Mouse (Mus musculus) heart, adult 11 months (tissue): Measurements from ENCODE around the gene Prdm15.
A peak's percentile ranks its signal among the peaks of the same experiment; 100 is the strongest.

ENCODE experiments used
- DNase-seq: peaks from one replicate; pipeline ENCODE4 v3.0.0; 2022

The Prdm15 gene

GRCm38 (mm10) chr16:97851741-97852319 lies at the start of gene Prdm15:
Gene Prdm15 (minus strand): TSS chr16:97851850.
- DNase-seq, result peak; percentile 99

- peak; percentile 99 for DNase-seq
Measured at GRCm38 (mm10) chr16:97897346-97898024, 45.8 kb upstream of the Prdm15 start.

- no peak for DNase-seq
Measured at GRCm38 (mm10) chr16:97887762-97888161, 36.1 kb upstream of the Prdm15 start.

GRCm38 (mm10) chr16:97883696-97884095 lies 32.0 kb upstream of the Prdm15 start:
- no peak for DNase-seq

GRCm38 (mm10) chr16:97882891-97883290 lies 31.2 kb upstream of the Prdm15 start:
- no peak for DNase-seq

DNA sequence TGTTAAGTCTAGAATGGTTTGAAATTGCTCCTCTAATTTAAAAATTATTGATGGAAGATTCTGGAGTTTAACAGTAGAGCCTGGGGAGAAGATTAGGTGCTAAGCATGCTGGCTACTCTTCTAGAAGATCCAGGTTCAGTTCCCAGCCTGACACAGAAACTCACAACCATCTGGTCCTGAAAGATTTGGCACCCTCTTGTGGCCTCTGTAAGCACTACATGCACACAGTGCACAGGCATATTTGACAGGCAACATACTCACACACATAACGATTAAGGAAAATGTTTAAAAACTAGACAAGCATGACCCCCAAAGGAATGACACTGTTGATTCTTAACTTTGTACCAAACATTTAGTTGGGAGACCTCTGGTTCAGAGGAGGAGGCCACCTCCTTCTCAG lies 27.5 kb upstream of the Prdm15 start:
- DNase-seq, result no peak

GRCm38 (mm10) chr16:97877502-97877901 lies 25.9 kb upstream of the Prdm15 start:
- DNase-seq, result no peak

GRCm38 (mm10) chr16:97875101-97875500 lies 23.5 kb upstream of the Prdm15 start:
- no peak for DNase-seq

GRCm38 (mm10) chr16:97874376-97874775 lies 22.7 kb upstream of the Prdm15 start:
- DNase-seq, result no peak

DNA sequence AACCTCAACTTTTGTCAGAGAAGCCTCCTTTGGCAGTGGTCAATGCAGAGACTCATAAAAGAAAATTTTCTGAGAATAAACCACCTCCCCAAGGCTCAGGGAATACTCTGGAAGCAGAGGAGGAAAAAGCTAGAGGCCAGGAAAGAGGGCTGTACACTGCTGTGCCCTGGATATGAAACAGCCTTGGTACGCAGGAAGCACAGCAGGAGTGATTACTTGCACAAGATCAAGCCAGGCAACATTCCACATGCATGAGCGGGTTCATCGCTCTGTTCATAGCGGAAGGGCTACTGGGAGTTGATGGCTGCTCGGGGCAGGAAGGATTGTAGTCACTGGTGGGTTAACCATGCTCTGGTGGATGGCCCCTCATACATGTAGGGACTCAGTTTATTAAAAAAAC lies 21.0 kb upstream of the Prdm15 start:
- DNase-seq, result no peak

GRCm38 (mm10) chr16:97869193-97870102 lies 17.8 kb upstream of the Prdm15 start:
- no peak for DNase-seq

DNA sequence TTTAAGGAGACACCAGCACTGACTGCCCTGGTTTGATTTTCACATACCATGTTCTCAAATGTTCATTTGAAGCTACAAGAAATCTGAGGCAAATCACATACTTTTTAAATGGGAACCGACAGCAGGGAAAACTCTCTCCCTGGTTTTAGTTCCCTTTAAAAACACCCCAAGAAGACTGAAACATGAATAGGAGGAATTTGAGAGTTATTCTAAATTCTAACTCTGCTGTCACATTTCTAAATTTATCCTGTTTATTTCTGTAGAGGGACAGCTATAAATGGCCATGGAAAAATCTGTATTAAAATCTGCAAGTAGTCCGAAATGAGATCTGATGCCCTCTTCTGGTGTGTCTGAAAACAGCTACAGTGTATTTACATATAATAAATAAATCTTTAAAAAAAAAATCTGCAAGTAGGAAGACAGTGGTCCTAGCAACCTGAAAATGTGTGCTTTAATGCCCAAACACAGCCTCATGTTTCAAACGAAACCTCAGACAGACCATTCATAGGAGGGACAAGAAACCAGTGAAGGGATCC lies 12.3 kb upstream of the Prdm15 start:
- no peak for DNase-seq

DNA sequence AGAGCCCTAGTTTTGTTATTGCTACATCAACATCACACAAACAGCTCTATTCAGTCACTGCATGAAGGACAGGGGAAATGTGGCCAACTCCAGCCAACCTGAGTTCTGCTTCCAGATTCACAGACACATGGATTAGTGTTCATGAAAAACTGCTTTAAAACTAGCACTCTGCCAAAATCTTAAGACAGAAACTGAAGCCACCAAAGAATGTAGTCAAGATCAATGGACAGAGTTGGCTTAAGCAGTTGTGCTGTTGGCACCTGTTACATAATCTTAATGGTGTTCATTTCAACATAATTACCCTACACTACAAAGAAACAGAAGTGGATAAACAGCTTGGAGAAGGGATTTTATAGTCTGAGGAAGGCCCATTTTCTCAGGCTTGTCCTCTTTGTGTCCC lies 4.4 kb upstream of the Prdm15 start:
- no peak for DNase-seq

GRCm38 (mm10) chr16:97851061-97851740 lies 449 bp downstream of the Prdm15 start:
- DNase-seq, result peak; percentile 99

DNA sequence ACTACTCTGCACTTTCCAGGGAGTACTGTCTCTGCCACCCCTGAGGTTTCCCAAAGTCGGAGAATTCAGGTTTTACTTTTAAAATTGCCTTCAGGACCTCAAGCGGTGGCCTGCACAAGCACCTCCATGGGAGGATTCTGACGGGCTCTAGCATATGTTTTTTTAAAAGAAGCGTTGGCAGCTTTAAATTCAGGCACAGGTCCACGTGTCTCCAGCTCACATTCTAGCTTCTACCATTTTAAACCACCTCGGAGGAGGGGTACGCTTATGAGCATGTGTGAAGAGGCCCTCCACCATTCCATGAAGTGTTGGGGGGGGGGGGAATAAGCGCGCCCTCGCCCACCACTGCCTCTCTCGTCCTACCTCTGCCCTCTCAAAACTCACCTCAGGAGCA lies 986 bp downstream of the Prdm15 start:
- no peak for DNase-seq

GRCm38 (mm10) chr16:97848832-97849231 lies 2.8 kb downstream of the Prdm15 start:
- DNase-seq, result no peak

- peak; percentile 90 for DNase-seq
Measured at GRCm38 (mm10) chr16:97844967-97845937, 6.4 kb downstream of the Prdm15 start.

- DNase-seq, result no peak
Measured at GRCm38 (mm10) chr16:97832154-97832553, 19.5 kb downstream of the Prdm15 start.

- no peak for DNase-seq
Measured at GRCm38 (mm10) chr16:97828207-97828606, 23.4 kb downstream of the Prdm15 start.

GRCm38 (mm10) chr16:97823311-97824007 lies 28.2 kb downstream of the Prdm15 start:
- DNase-seq, result no peak

DNA sequence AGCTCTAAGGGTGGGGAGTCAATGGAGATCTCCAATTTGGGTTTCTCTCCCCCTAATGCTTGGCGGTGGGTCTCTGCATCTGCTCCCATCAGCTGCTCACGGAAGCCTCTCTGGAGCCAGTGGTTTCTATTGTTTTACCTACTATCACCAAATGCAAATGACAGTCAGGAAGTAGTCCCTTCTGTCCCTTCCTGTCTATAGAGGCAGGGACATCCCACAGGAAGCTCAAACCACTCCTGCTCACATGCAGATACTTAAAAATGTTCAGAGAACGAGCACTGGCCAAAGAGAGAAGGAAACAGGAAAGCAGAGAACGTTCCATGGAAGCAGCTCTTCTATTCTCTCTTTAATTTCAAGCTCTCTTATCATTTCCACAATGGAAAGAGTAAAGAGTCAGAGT lies 32.1 kb downstream of the Prdm15 start:
- DNase-seq, result no peak
